Comparison of ENCODE assay signal across 25 mouse cellular contexts in the genomic region with DNA sequence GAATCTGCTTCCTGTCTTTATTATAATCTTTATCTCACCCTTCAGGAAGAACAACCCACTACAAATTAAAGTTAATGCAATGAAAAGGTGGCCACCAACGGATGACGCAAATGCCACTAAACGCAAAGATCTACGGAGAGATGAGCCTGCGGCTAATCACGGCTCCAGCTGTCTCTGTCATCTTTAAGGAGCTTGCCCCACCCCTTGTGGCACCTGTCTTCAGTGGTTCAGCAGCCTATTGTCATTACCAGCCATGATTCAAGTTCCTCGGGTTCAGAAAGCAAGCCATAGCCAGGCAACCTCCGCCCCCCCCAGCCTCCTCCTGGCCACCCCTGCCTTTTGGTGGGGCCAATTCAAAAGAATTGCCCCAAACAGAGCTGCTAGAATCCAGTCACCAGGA.
"Had no signal": no experiment of that assay in that cellular context is flagged by ENCODE, and none has a peak within 500 bp of the region (broad histone marks: within the 10 kb centered on the region; RNA-seq: fewer than 3 reads in every experiment).

No protein-coding gene starts in this region.

- H3K27me3 ChIP-seq: heart, embryonic 13.5 days; heart, embryonic 15.5 days; kidney, embryonic 15.5 days; limb, embryonic 13.5 days; limb, embryonic 15.5 days had no signal

- H3K27ac ChIP-seq: heart, adult 2 months; heart, embryonic 13.5 days; heart, embryonic 15.5 days; hindbrain, embryonic 14.5 days; kidney, embryonic 15.5 days; kidney, postnatal 0 days; limb, embryonic 13.5 days; limb, embryonic 15.5 days; liver, embryonic 12.5 days had no signal

- H3K4me2 ChIP-seq: heart, embryonic 11.5 days; heart, embryonic 13.5 days; heart, embryonic 15.5 days; hindbrain, embryonic 14.5 days; kidney, embryonic 15.5 days; limb, embryonic 13.5 days; limb, embryonic 15.5 days; liver, embryonic 12.5 days had no signal

- ATAC-seq: hindbrain, embryonic 16.5 days; intestine, embryonic 16.5 days; liver, embryonic 12.5 days had no signal

- H3K36me3 ChIP-seq: heart, embryonic 13.5 days; heart, embryonic 15.5 days; kidney, embryonic 15.5 days; limb, embryonic 13.5 days; limb, embryonic 15.5 days; liver, embryonic 12.5 days had no signal

- DNase-seq: gastrocnemius, postnatal 10 days; gastrocnemius, postnatal 25 days; heart, adult 11 months; heart, adult 2 months; heart, postnatal 14 days; heart, postnatal 36 days; kidney, adult 11 months; kidney, adult 2 months; kidney, adult 9 months; kidney, postnatal 14 days; kidney, postnatal 36 days; layer of hippocampus, adult 9-11 months; layer of hippocampus, postnatal 36 days; left cerebral cortex, postnatal 4 days had no signal

- H3K4me3 ChIP-seq: heart, adult 2 months; heart, embryonic 13.5 days; heart, embryonic 15.5 days; kidney, embryonic 15.5 days; limb, embryonic 13.5 days; limb, embryonic 15.5 days; liver, embryonic 12.5 days had no signal
